Mouse (Mus musculus) regulatory T cell (primary cell): ENCODE results near the gene Plekhg5.

ENCODE experiments used
- in situ Hi-C: fragments of 300-600 bp; cut with MboI, MseI; formaldehyde crosslinking; loops from one replicate; pipeline ENCODE4 v1.15.1; 2025; ENCODE audit warnings: high pct_unique_total_duplicates

Plekhg5 gene

GRCm38 (mm10) chr4:152145473-152145872, 73.2 kb downstream of the Plekhg5 start:
- in situ Hi-C loops, result no loop called here

- in situ Hi-C loops, result no loop called here
Measured at GRCm38 (mm10) chr4:152146033-152146827, 73.9 kb downstream of the Plekhg5 start.

- in situ Hi-C loops, result no loop called here
Measured at GRCm38 (mm10) chr4:152150546-152150945, 78.2 kb downstream of the Plekhg5 start.

- in situ Hi-C loops, result no loop called here
Measured at GRCm38 (mm10) chr4:152151451-152151965, 79.2 kb downstream of the Plekhg5 start.

- in situ Hi-C loops, result no loop called here
Measured at GRCm38 (mm10) chr4:152151966-152152544, 79.8 kb downstream of the Plekhg5 start, which contains the start of gene Espn. Espn (minus strand) TSS chr4:152152371.

- in situ Hi-C loops, result no loop called here
Measured at GRCm38 (mm10) chr4:152153771-152154177, 81.5 kb downstream of the Plekhg5 start.

GRCm38 (mm10) chr4:152155019-152155418, 82.7 kb downstream of the Plekhg5 start:
- in situ Hi-C loops, result no loop called here

GRCm38 (mm10) chr4:152157779-152158584, 85.7 kb downstream of the Plekhg5 start:
- in situ Hi-C loops, result no loop called here

- in situ Hi-C loops, result no loop called here
Measured at GRCm38 (mm10) chr4:152158585-152159284, 86.4 kb downstream of the Plekhg5 start, which contains the start of gene Hes2. Hes2 (plus strand) TSS chr4:152158867.

- in situ Hi-C loops, result no loop called here
Measured at GRCm38 (mm10) chr4:152159285-152159678, 87.0 kb downstream of the Plekhg5 start.

GRCm38 (mm10) chr4:152160748-152161147, 88.5 kb downstream of the Plekhg5 start:
- in situ Hi-C loops, result loop anchor here (5.0 kb wide), 1 partner anchor 277 kb away; no protein-coding TSS in a partner anchor

- in situ Hi-C loops, result loop anchor here (5.0 kb wide), 1 partner anchor 276 kb away; no protein-coding TSS in a partner anchor
Measured at GRCm38 (mm10) chr4:152161601-152162000, 89.3 kb downstream of the Plekhg5 start.

- in situ Hi-C loops, result loop anchor here (5.0 kb wide), 1 partner anchor 275 kb away; no protein-coding TSS in a partner anchor
Measured at GRCm38 (mm10) chr4:152162748-152163147, 90.5 kb downstream of the Plekhg5 start.
